Mouse (Mus musculus) brain, embryonic 14.5 days (tissue): ENCODE data around the gene Ccng1. TPM values are rescaled to one million over a fixed set of nuclear protein-coding genes. Genes with fewer than 3 reads are reported as not detected.

ENCODE experiments used
- DNase-seq: peaks from one replicate; pipeline ENCODE4 v3.0.0-alpha.2; 2011; ENCODE audit warnings: low read depth
- CTCF ChIP-seq: fragments of 200-500 bp; IDR thresholded peaks from 2 replicates; pipeline ENCODE4 v1.5.1; 2012; ENCODE audit warnings: inconsistent platforms, mild to moderate bottlenecking, moderate library complexity, borderline replicate concordance; ENCODE audit not compliant: insufficient read depth, insufficient read length; ENCODE audit errors: extremely low read depth
- POLR2A ChIP-seq: fragments of 200-500 bp; IDR thresholded peaks from 2 replicates; pipeline ENCODE4 v1.6.1; 2012; ENCODE audit warnings: mild to moderate bottlenecking, inconsistent platforms, borderline replicate concordance; ENCODE audit not compliant: poor library complexity, insufficient read depth, insufficient read length, severe bottlenecking; ENCODE audit errors: extremely low read depth
- polyA plus RNA-seq: library from polyadenylated mRNA; depleted of rRNA; stranded (reverse); fragments of >200 nt; gene quantifications from 2 replicates; pipeline ENCODE4 v1.2.3, GENCODE M21; 2012; rRNA removed

Ccng1 gene
- 13.7 and 19.2 TPM in 2 replicates for polyA plus RNA-seq

- DNase-seq = peak; percentile 99
- TF ChIP-seq POLR2A (peak; percentile 31; the same call in 1 of the 2 replicates), CTCF (no peak)
These were observed at the start of gene Ccng1 for GRCm38 (mm10) chr11:40755109-40755627. Gene Ccng1 (minus strand): TSS chr11:40755311.

- DNase-seq = peak; percentile 39
These were observed 35.2 kb upstream of the Ccng1 start for GRCm38 (mm10) chr11:40790307-40790706.

GRCm38 (mm10) chr11:40789701-40790100 is 34.6 kb upstream of the Ccng1 start:
- TF ChIP-seq CTCF = no peak
- TF ChIP-seq POLR2A = no peak

More at GRCm38 (mm10) chr11:40790307-40790706, 35.2 kb upstream of the Ccng1 start:
- no peak for TF ChIP-seq CTCF

GRCm38 (mm10) chr11:40786900-40787299 is 31.8 kb upstream of the Ccng1 start:
- TF ChIP-seq POLR2A = no peak
- TF ChIP-seq CTCF = no peak
- DNase-seq = no peak

More at GRCm38 (mm10) chr11:40789701-40790100, 34.6 kb upstream of the Ccng1 start:
- DNase-seq = no peak

- peak; percentile 49 for DNase-seq
- TF ChIP-seq CTCF = no peak
- no peak for TF ChIP-seq POLR2A
These were observed 29.2 kb upstream of the Ccng1 start for GRCm38 (mm10) chr11:40784326-40784725.

- DNase-seq = no peak
- TF ChIP-seq CTCF (no peak), POLR2A (no peak)
These were observed 28.2 kb upstream of the Ccng1 start for GRCm38 (mm10) chr11:40783346-40783745.

- peak; percentile 65 for DNase-seq
- TF ChIP-seq POLR2A (no peak), CTCF (no peak)
These were observed 26.7 kb upstream of the Ccng1 start for GRCm38 (mm10) chr11:40781857-40782256.

- TF ChIP-seq CTCF (peak; percentile 14; the same call in 1 of the 2 replicates), POLR2A (no peak)
- DNase-seq = peak; percentile 88
These were observed 20.5 kb upstream of the Ccng1 start for GRCm38 (mm10) chr11:40775315-40776269.

GRCm38 (mm10) chr11:40764690-40765089 is 9.6 kb upstream of the Ccng1 start:
- TF ChIP-seq POLR2A (no peak), CTCF (no peak)
- no peak for DNase-seq

GRCm38 (mm10) chr11:40763395-40763794 is 8.3 kb upstream of the Ccng1 start:
- no peak for DNase-seq
- no peak for TF ChIP-seq POLR2A
- peak; percentile 45; the same call in 1 of the 2 replicates for TF ChIP-seq CTCF

- DNase-seq = no peak
- TF ChIP-seq POLR2A = no peak
- no peak for TF ChIP-seq CTCF
These were observed 4.8 kb upstream of the Ccng1 start for GRCm38 (mm10) chr11:40759896-40760295.
